Mouse (Mus musculus) Muller cell, postnatal 12 days (primary cell): ENCODE measurements around the gene 2310022B05Rik.

Experiments
- DNase-seq: peaks from one replicate; pipeline ENCODE4 v3.0.0-alpha.2; 2015; ENCODE audit errors: inconsistent ontology term

Gene 2310022B05Rik

DNA sequence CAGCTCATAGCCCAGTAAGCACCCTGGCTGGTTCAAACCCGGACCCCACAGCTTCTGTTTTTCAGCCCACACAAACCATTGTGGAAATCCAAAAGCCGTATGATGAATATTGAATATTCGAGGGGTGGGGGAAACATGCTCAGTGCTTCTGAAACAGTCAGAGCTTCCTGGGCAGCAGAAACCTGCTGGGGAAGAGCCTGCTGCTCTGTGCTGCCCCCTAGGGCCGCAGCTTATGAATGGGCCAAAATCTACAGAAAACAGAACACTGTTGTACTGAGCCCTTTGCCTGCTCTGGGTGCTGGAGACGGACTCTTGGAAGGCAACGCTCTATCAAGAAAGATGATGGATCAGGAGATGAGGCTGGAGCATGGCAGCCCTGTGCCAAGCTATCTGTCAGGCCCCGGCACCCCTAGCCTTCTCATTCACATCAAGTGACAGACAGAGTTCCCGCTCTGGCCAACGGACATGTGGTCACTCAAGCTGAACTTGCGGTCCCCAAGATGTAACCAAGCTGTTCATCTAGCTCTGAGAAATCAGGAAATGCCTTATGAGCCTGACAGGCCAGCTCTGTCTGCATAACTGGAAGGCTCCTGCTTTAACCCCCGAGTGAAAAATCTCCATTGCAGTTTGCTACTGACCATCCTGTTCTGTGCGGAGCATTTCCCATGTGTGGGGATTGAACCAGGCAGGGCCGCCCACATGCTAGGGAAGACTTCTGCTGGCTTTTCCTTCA lies 54.8 kb downstream of the 2310022B05Rik start:
- DNase-seq: no peak

DNA sequence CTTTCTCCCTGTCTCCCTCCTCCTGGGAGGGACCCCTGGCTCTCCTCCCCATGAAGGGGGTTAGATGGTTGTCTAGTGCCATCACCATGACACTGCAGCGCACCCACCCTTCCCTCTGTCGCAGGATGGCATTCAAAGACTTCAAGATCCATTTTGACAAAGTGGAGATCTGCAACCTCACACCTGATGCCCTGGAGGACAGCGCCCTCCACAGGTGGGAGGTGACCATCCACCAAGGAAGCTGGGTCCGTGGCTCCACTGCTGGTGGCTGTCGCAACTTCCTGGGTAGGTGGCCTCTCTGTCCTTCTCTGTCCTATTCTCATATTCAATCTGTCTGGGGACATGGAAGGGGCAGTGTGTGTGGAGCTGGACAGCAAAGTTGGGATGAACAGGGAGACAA lies 59.1 kb downstream of the 2310022B05Rik start:
- DNase-seq: no peak

DNA sequence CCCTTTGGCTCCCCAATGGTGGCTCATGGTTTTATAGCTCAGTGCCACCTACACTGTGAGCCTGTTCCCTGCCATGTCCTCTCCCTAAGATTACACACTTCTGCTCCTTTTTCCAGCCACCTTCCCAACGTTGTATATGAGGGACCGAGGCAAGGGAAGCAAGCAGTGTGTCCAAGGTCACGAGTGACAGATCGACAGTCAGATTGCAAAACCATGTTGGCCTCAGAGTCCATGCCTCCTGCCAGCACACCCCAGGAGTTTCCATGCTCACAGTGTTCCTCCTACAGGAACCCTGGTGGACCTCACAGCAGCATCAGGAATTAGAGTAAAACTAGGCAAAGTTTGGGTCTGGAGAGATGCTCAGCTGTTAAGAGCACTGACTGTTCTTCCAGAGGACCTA lies 73.8 kb downstream of the 2310022B05Rik start:
- no peak for DNase-seq

DNA sequence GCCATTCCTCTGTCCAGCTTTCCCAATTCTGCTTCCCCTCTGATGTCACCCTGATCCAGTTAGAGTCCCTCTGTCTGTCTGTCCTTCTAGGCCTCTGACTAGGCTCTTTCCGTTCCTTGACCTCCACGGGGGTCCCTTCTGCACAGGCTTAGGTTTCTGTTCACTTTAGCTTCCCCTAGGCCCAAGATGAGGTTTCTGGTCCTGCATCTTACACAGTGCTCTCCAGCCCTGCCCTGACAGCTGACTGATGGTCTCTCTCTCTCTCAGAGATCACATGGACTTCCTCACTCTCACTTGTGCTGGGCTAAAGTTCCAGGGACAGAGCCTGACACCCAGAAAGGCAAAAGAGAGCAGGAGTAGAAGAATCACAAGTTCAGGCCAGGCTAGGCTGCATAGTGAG lies 76.6 kb downstream of the 2310022B05Rik start:
- no peak for DNase-seq
